Mouse (Mus musculus): ENCODE results near the gene Sapcd2.

DNA sequence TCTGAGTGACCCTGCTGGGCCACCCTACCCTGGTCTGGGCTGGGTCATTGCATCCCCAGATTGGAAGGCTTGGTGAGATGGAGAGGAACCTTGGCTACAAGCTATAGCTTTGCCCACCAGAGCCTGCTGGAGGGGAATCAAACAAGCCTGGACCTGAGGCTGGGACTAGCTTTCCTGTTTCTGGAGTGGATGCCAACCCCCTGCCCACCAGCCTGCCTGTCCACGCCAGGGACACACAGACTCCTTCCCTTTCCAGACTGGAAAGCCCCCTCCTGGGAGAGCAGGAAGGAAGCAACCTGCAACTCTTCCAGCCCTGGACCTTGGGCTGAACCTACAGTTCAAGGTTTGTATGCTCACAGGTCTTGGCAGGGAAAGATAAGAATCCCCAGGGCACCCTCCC is 51.5 kb downstream of the Sapcd2 start:
- TF ChIP-seq CTCF (IDR thresholded peaks at IDR 0.05; ENCODE audit: control insufficient read depth, insufficient read depth, low read length) (no peak), POLR2A (IDR thresholded peaks at IDR 0.05; ENCODE audit: borderline replicate concordance, control insufficient read depth, low read depth, low read length) (no peak)
